Mouse (Mus musculus) liver, adult 2 months (tissue): ENCODE measurements around the gene Mindy2. TPM values are rescaled to one million over a fixed set of nuclear protein-coding genes. Genes with fewer than 3 reads are reported as not detected.

ENCODE experiments used
- DNase-seq: peaks from one replicate; pipeline ENCODE4 v3.0.0-alpha.2; 2011; ENCODE audit warnings: low read depth, low spot score; ENCODE audit errors: extremely low read depth
- H3K27ac ChIP-seq: fragments of 200-500 bp; replicated peaks from 2 replicates; pipeline ENCODE4 v1.5.1; 2012; ENCODE audit warnings: low read depth, mild to moderate bottlenecking, control low read depth, inconsistent platforms, low read length; ENCODE audit not compliant: insufficient read depth
- H3K27me3 ChIP-seq: fragments of 200-500 bp; 2 replicates; pipeline ENCODE4 v1.6.1; 2012; ENCODE audit warnings: mild to moderate bottlenecking, moderate library complexity, low read length, inconsistent platforms; ENCODE audit not compliant: control insufficient read depth, insufficient read depth
- H3K36me3 ChIP-seq: fragments of 200-500 bp; 2 replicates; pipeline ENCODE4 v1.6.1; 2012; ENCODE audit warnings: low read length, inconsistent platforms; ENCODE audit not compliant: control insufficient read depth, insufficient read depth
- H3K4me1 ChIP-seq: fragments of 200-500 bp; 2 replicates; pipeline ENCODE4 v1.6.1; 2011; ENCODE audit warnings: low read length; ENCODE audit not compliant: control insufficient read depth, insufficient read depth
- H3K4me3 ChIP-seq: fragments of 200-500 bp; 2 replicates; pipeline ENCODE4 v1.5.1; 2011; ENCODE audit warnings: low read depth, mild to moderate bottlenecking, control low read depth, low read length, moderate library complexity; ENCODE audit not compliant: insufficient read depth
- H3K79me2 ChIP-seq: fragments of 200-500 bp; 2 replicates; pipeline ENCODE4 v1.6.1; 2012; ENCODE audit warnings: inconsistent platforms, mild to moderate bottlenecking, low read length, moderate library complexity; ENCODE audit not compliant: control insufficient read depth, insufficient read depth
- H3K9ac ChIP-seq: fragments of 200-500 bp; 2 replicates; pipeline ENCODE4 v1.6.1; 2012; ENCODE audit warnings: low read depth, mild to moderate bottlenecking, control low read depth, inconsistent platforms, low read length
- CTCF ChIP-seq: fragments of 200-500 bp; IDR thresholded peaks from 2 replicates; pipeline ENCODE4 v1.5.1; 2011; ENCODE audit warnings: low read depth, low read length, control low read depth
- POLR2A ChIP-seq: fragments of 200-500 bp; IDR thresholded peaks from 2 replicates; pipeline ENCODE4 v1.6.1; 2011; ENCODE audit warnings: low read length, control low read depth; ENCODE audit not compliant: insufficient read depth; ENCODE audit errors: extremely low read depth
- WGBS: fragments of 180-500 bp; shearing (Covaris S2); methylation state at CpG from one replicate; pipeline ENCODE4 v1.1.7; 2018; 5-methylcytosine and 5-hydroxymethylcytosine counted together
- polyA plus RNA-seq: library from polyadenylated mRNA; depleted of rRNA; stranded (reverse); fragments of >200 nt; gene quantifications from 2 replicates; pipeline ENCODE4 v1.2.3, GENCODE M21; 2012; rRNA removed
- total RNA-seq: library from RNA; depleted of rRNA; stranded (reverse); fragments of >200 nt; gene quantifications from 2 replicates; pipeline ENCODE4 v1.2.3, GENCODE M21; 2014; rRNA removed

Gene Mindy2
- total and polyA plus RNA-seq, 2 experiments: 2.5 to 17.2 TPM

DNA sequence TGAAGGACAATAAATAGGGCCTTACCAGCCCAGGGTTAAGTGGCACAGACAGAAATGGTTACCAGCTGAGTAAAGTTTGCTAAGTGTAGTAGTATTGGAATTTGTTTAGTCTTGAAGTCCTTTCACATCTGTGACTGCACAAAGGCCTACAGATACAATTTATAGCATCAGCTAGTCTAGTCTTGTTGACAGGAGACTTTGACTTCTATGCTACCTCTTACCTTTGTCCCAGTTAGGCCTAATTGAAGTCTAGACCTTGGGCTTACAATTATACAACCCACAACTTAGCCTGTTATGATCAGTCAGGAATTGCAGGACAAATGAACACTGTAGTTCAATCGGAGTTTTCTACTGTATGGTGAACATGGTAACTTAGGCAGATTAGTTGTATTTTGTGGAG is 105.5 kb downstream of the Mindy2 start:
- WGBS: 50% methylated on average over 1 of the region's 1 CpGs
- H3K4me3 ChIP-seq: no peak overlapping the region
- peak; percentile 67 for DNase-seq
- no peaks in the 10 kb centered on the region for H3K27me3 ChIP-seq
- H3K4me1 ChIP-seq: peaks cover 2% of the 10 kb centered on the region; the same call in 1 of the 2 replicates
- H3K79me2 ChIP-seq: peaks cover 13% of the 10 kb centered on the region; the same call in 1 of the 2 replicates
- TF ChIP-seq CTCF (no peak), POLR2A (no peak)
- H3K36me3 ChIP-seq: peaks cover 14% of the 10 kb centered on the region
- no peak overlapping the region for H3K27ac ChIP-seq
- H3K9ac ChIP-seq: no peak overlapping the region

Other genes starting within 250 kb of the Mindy2 start
- 0.37 and 2.0 TPM in 2 replicates for gene Ccnb2, start 235.6 kb downstream of the Mindy2 start, total RNA-seq
- 0.17 and 0.29 TPM in 2 replicates for gene Ccnb2, start 235.6 kb downstream of the Mindy2 start, polyA plus RNA-seq
- gene Rnf111, start 153.4 kb downstream of the Mindy2 start, total RNA-seq: 18.4 and 21.1 TPM in 2 replicates
- 16.8 and 23.5 TPM in 2 replicates for gene Rnf111, start 153.4 kb downstream of the Mindy2 start, polyA plus RNA-seq
- 16.5 and 17.6 TPM in 2 replicates for gene Sltm, start 114.4 kb downstream of the Mindy2 start, total RNA-seq
- 2.8 and 3.5 TPM in 2 replicates for gene Sltm, start 114.4 kb downstream of the Mindy2 start, polyA plus RNA-seq
- gene Gm10642, start 923 bp downstream of the Mindy2 start, total RNA-seq: 1.7 and 1.9 TPM in 2 replicates
- 1.4 and 1.6 TPM in 2 replicates for gene Gm10642, start 923 bp downstream of the Mindy2 start, polyA plus RNA-seq
- gene Adam10, start 21.8 kb upstream of the Mindy2 start, total RNA-seq: 16.8 TPM in 2 replicates
- 4.9 and 5.0 TPM in 2 replicates for gene Adam10, start 21.8 kb upstream of the Mindy2 start, polyA plus RNA-seq